Mouse (Mus musculus) megakaryocyte-erythroid progenitor cell, adult 5-6 weeks (primary cell): ENCODE data around the gene Sec31a. TPM values are rescaled to one million over a fixed set of nuclear protein-coding genes. Genes with fewer than 3 reads are reported as not detected.
A peak's percentile ranks its signal among the peaks of the same experiment; 100 is the strongest.

Experiments
- ATAC-seq: replicated peaks from 2 replicates; pipeline ENCODE4 v1.8.0; 2016; ENCODE audit warnings: mild to moderate bottlenecking, inconsistent platforms; ENCODE audit not compliant: severe bottlenecking, poor library complexity, low FRiP score, low TSS enrichment
- total RNA-seq, 2 experiments: library from RNA; stranded (forward) in 1 of 2; stranded (reverse) in 1 of 2; fragments of 200-1000, 215-1000 nt in 1 of 2; fragments of >200 nt in 1 of 2; fragmentation: Nextera tagmentation in 1 of 2; gene quantifications; 2 replicates each; pipeline ENCODE4 v1.2.3; 2014 to 2017

Sec31a gene
- total RNA-seq, 2 experiments from 2014 or later: 121 TPM

GRCm38 (mm10) chr5:100358334-100358733 is 57.7 kb downstream of the Sec31a start:
- no peak for ATAC-seq

- no peak for ATAC-seq
Observed at GRCm38 (mm10) chr5:100354644-100355043, 61.4 kb downstream of the Sec31a start.

GRCm38 (mm10) chr5:100352986-100353848 is 62.8 kb downstream of the Sec31a start:
- ATAC-seq: no peak

GRCm38 (mm10) chr5:100350907-100351456 is 65.1 kb downstream of the Sec31a start:
- ATAC-seq: no peak

GRCm38 (mm10) chr5:100349287-100350215 is 66.5 kb downstream of the Sec31a start:
- ATAC-seq: no peak

- 0 out of 2 replicates have a peak, but pooled peaks have one; percentile 67 for ATAC-seq
Observed at GRCm38 (mm10) chr5:100345118-100345517, 70.9 kb downstream of the Sec31a start.

- no peak for ATAC-seq
Observed at GRCm38 (mm10) chr5:100343087-100343486, 72.9 kb downstream of the Sec31a start.

- ATAC-seq: no peak
Observed at GRCm38 (mm10) chr5:100342422-100342821, 73.6 kb downstream of the Sec31a start.

- no peak for ATAC-seq
Observed at GRCm38 (mm10) chr5:100341042-100341441, 75.0 kb downstream of the Sec31a start.

GRCm38 (mm10) chr5:100337852-100338251 is 78.2 kb downstream of the Sec31a start:
- ATAC-seq: no peak

GRCm38 (mm10) chr5:100336876-100337275 is 79.2 kb downstream of the Sec31a start:
- ATAC-seq: no peak

GRCm38 (mm10) chr5:100335581-100336080 is 80.4 kb downstream of the Sec31a start:
- ATAC-seq: no peak

GRCm38 (mm10) chr5:100334686-100335085 is 81.3 kb downstream of the Sec31a start:
- no peak for ATAC-seq

GRCm38 (mm10) chr5:100333607-100334380 is 82.2 kb downstream of the Sec31a start:
- ATAC-seq: no peak

GRCm38 (mm10) chr5:100332300-100333004 is 83.6 kb downstream of the Sec31a start:
- ATAC-seq: no peak

GRCm38 (mm10) chr5:100331636-100332035 is 84.4 kb downstream of the Sec31a start:
- no peak for ATAC-seq

- peak; percentile 96 for ATAC-seq
Observed at GRCm38 (mm10) chr5:100322081-100322480, 94.0 kb downstream of the Sec31a start.

- no peak for ATAC-seq
Observed at GRCm38 (mm10) chr5:100317842-100318241, 98.2 kb downstream of the Sec31a start.
